Mouse (Mus musculus): ENCODE results near the gene Zim1. TPM values are rescaled to one million over a fixed set of nuclear protein-coding genes. Genes with fewer than 3 reads are reported as not detected.
A peak's percentile ranks its signal among the peaks of the same experiment; 100 is the strongest.

Zim1 gene
- polyA plus RNA-seq (2012; ENCODE audit: insufficient read depth, insufficient read length, low replicate concordance, missing spikeins): not detected in 2 replicates

GRCm38 (mm10) chr7:6696241-6697045, at the start of gene Zim1:
Gene Zim1, minus strand, starts transcription at chr7:6696450.
- Histone ChIP-seq H3K4me1 (ENCODE audit: control insufficient read depth, insufficient read depth, low read length) (no peaks in the 10 kb centered on the region), H3K27ac (ENCODE audit: insufficient read depth, low read depth, low read length) (no peak within 1 kb of the TSS), H3K4me3 (ENCODE audit: insufficient read depth, low read depth, low read length) (peak within 1 kb of the TSS; percentile 42)
- 10% methylated on average over 32 of the region's 32 CpGs for WGBS
- TF ChIP-seq POLR2A (IDR thresholded peaks at IDR 0.05; ENCODE audit: insufficient read depth, low read depth, low read length): no peak
- no peak for TF ChIP-seq CTCF (IDR thresholded peaks at IDR 0.05; ENCODE audit: insufficient read depth, low read depth, low read length)

DNA sequence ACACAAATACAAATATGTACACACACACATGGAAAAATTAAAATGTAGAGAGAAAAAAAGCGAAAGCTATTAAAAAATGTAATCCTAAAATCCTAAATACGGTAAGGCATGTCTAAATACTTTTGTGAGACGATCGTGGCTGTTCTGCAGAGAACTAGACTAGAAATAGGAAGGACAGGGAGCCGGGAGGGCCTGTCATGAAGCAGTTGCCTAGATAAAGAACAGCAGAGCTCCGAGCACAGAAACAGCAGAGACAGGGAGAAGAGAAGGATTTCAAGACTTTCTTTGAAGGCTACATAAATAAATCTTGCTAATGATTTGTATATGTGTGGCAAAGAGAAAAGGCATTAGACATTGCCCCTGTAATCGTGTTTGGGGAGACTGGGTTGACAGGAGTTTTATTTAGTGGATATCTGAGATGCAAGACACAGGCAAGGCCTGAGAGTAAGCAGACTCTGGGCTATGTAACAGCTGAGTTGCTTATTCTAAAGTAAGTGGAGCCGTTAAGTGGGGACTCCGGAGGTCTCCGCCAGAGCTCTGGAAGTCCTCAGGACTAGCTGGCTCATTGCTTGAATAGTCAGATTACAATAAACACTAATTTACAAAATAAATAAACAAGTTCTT, 48.1 kb upstream of the Zim1 start:
- Histone ChIP-seq H3K4me3 (ENCODE audit: insufficient read depth, low read depth, low read length) (no peak overlapping the region), H3K4me1 (ENCODE audit: control insufficient read depth, insufficient read depth, low read length) (no peaks in the 10 kb centered on the region), H3K27ac (ENCODE audit: insufficient read depth, low read depth, low read length) (no peak overlapping the region)
- TF ChIP-seq POLR2A (IDR thresholded peaks at IDR 0.05; ENCODE audit: insufficient read depth, low read depth, low read length): no peak
- TF ChIP-seq CTCF (IDR thresholded peaks at IDR 0.05; ENCODE audit: insufficient read depth, low read depth, low read length): no peak
- 66% methylated on average over 10 of the region's 10 CpGs for WGBS

DNA sequence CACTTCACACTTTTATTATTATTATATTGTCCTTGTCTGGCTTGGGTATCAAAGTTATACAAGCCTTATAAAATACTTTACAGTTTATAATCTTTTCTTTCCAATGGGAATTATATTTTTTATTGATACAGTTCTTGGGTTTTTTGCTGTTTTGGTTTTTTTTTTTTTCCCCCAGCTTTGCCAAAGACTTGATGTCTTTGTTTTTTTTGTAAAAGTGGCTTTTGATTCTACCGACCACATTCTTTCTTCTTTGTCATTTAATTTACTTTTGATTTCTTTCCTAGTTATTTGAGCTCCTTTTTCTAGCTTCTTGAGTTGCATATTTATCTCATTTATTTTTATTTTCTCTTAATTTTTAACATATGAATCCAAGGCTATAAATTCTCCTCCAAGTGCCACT, 39.8 kb upstream of the Zim1 start:
- no peak overlapping the region for H3K27ac ChIP-seq (ENCODE audit: insufficient read depth, low read depth, low read length)
- TF ChIP-seq POLR2A (IDR thresholded peaks at IDR 0.05; ENCODE audit: insufficient read depth, low read depth, low read length): no peak
- no peak for TF ChIP-seq CTCF (IDR thresholded peaks at IDR 0.05; ENCODE audit: insufficient read depth, low read depth, low read length)
- H3K4me1 ChIP-seq (ENCODE audit: control insufficient read depth, insufficient read depth, low read length): no peaks in the 10 kb centered on the region
- WGBS: 57% methylated on average over 1 of the region's 1 CpGs
- H3K4me3 ChIP-seq (ENCODE audit: insufficient read depth, low read depth, low read length): no peak overlapping the region

- 52% methylated on average over 4 of the region's 4 CpGs for WGBS
- no peak overlapping the region for H3K4me3 ChIP-seq (ENCODE audit: insufficient read depth, low read depth, low read length)
- H3K4me1 ChIP-seq (ENCODE audit: control insufficient read depth, insufficient read depth, low read length): no peaks in the 10 kb centered on the region
- H3K27ac ChIP-seq (ENCODE audit: insufficient read depth, low read depth, low read length): no peak overlapping the region
- TF ChIP-seq POLR2A (IDR thresholded peaks at IDR 0.05; ENCODE audit: insufficient read depth, low read depth, low read length): no peak
Observed at GRCm38 (mm10) chr7:6731930-6732329, 35.7 kb upstream of the Zim1 start.

DNA sequence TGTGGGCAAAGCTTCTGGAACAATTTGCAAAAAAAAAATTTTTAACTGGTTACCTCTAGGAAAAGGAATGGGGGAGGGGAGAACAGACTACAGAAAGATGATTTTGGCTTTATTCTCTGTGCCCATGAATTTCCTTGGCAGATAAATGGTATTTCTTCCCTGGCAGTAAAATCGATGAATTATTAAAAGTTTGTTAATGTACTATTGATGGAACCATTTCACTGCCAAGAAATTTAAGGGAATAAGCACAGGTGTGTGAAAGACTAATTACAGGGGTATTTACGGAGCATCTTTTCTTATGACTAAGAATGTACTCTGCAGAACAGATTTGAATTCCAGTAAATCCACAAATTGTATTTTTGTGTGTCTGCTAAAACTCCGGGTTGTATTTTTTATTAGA, 35.1 kb upstream of the Zim1 start:
- H3K27ac ChIP-seq (ENCODE audit: insufficient read depth, low read depth, low read length): no peak overlapping the region
- WGBS: 47% methylated on average over 3 of the region's 3 CpGs
- TF ChIP-seq CTCF (IDR thresholded peaks at IDR 0.05; ENCODE audit: insufficient read depth, low read depth, low read length) (no peak), POLR2A (IDR thresholded peaks at IDR 0.05; ENCODE audit: insufficient read depth, low read depth, low read length) (no peak)
- H3K4me1 ChIP-seq (ENCODE audit: control insufficient read depth, insufficient read depth, low read length): no peaks in the 10 kb centered on the region
- no peak overlapping the region for H3K4me3 ChIP-seq (ENCODE audit: insufficient read depth, low read depth, low read length)

- Histone ChIP-seq H3K27ac (ENCODE audit: insufficient read depth, low read depth, low read length) (peak overlapping the region; percentile 45; the same call in 1 of the 2 replicates), H3K4me3 (ENCODE audit: insufficient read depth, low read depth, low read length) (peak overlapping the region; percentile 53), H3K4me1 (ENCODE audit: control insufficient read depth, insufficient read depth, low read length) (no peaks in the 10 kb centered on the region)
- 52% methylated on average over 15 of the region's 15 CpGs for WGBS
- TF ChIP-seq POLR2A (IDR thresholded peaks at IDR 0.05; ENCODE audit: insufficient read depth, low read depth, low read length): no peak
- TF ChIP-seq CTCF (IDR thresholded peaks at IDR 0.05; ENCODE audit: insufficient read depth, low read depth, low read length): no peak
Observed at GRCm38 (mm10) chr7:6730801-6731200, 34.6 kb upstream of the Zim1 start.

- TF ChIP-seq CTCF (IDR thresholded peaks at IDR 0.05; ENCODE audit: insufficient read depth, low read depth, low read length) (no peak), POLR2A (IDR thresholded peaks at IDR 0.05; ENCODE audit: insufficient read depth, low read depth, low read length) (peak; percentile 88)
- no peaks in the 10 kb centered on the region for H3K4me1 ChIP-seq (ENCODE audit: control insufficient read depth, insufficient read depth, low read length)
- 55% methylated on average over 24 of the region's 24 CpGs for WGBS
- H3K4me3 ChIP-seq (ENCODE audit: insufficient read depth, low read depth, low read length): peak within 1 kb of the TSS; percentile 57
- peak within 1 kb of the TSS; percentile 93 for H3K27ac ChIP-seq (ENCODE audit: insufficient read depth, low read depth, low read length)
Observed at GRCm38 (mm10) chr7:6730241-6730640, 34.0 kb upstream of the Zim1 start, which contains the start of the genes Peg3 and Usp29. Gene Peg3, minus strand, starts transcription at chr7:6730431. Gene Usp29, plus strand, starts transcription at chr7:6730578.

DNA sequence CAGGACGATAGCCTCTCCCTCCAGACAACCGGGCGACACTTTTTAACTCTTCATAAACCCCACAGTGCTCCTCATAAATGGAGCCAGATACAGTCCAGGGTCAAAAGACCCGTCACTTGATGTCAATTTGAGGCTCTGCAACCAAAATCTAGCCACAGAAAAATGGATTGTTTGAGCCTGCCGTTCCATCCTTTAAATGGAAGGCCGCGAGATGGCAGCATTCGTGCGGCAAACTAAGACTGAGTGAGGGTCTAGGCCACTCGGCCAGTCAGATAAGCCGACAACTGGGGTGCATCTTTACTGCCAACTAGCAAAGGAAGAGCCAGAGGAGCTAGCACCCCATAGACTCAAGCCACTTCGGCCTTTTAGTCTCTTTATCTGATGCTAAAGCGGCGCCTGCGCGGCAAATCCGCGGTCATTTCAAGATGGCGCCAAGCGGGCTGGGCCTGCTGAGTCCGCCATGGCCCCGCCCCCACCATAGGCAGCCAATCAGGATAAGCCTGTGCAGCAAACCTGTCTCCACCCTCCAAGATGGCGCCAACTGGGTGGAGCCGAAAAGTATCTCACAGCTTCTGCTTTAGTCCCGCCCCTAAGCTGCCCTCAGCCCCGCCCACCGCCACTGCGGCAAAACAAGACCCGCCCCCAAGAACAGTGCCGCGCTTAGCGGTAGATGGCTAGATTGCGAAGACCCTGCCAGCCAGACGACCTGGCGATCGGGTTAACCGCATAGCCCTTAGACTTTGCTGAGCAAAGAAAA, 33.0 kb upstream of the Zim1 start:
- 53% methylated on average over 37 of the region's 37 CpGs for WGBS
- Histone ChIP-seq H3K4me1 (ENCODE audit: control insufficient read depth, insufficient read depth, low read length) (no peaks in the 10 kb centered on the region), H3K27ac (ENCODE audit: insufficient read depth, low read depth, low read length) (peak overlapping the region; percentile 93), H3K4me3 (ENCODE audit: insufficient read depth, low read depth, low read length) (peak overlapping the region; percentile 57)
- no peak for TF ChIP-seq POLR2A (IDR thresholded peaks at IDR 0.05; ENCODE audit: insufficient read depth, low read depth, low read length)
- TF ChIP-seq CTCF (IDR thresholded peaks at IDR 0.05; ENCODE audit: insufficient read depth, low read depth, low read length): 0 out of 2 replicates have a peak, but pooled peaks have one; percentile 32

Measured in olfactory bulb, adult 2 months (tissue).